Mouse (Mus musculus): ENCODE data around the gene Rps6ka1.

GRCm38 (mm10) chr4:133840501-133840900 is 47.1 kb downstream of the Rps6ka1 start:
- TF ChIP-seq GATA1 (IDR thresholded peaks at IDR 0.05; ENCODE audit: low read length) (no peak), TAL1 (IDR thresholded peaks at IDR 0.05; ENCODE audit: low read length) (no peak)

Data from erythroblast, embryonic 14.5 days (primary cell).